Mouse (Mus musculus): ENCODE data around the gene Arhgap6.
A peak's percentile ranks its signal among the peaks of the same experiment; 100 is the strongest.

The Arhgap6 gene

DNA sequence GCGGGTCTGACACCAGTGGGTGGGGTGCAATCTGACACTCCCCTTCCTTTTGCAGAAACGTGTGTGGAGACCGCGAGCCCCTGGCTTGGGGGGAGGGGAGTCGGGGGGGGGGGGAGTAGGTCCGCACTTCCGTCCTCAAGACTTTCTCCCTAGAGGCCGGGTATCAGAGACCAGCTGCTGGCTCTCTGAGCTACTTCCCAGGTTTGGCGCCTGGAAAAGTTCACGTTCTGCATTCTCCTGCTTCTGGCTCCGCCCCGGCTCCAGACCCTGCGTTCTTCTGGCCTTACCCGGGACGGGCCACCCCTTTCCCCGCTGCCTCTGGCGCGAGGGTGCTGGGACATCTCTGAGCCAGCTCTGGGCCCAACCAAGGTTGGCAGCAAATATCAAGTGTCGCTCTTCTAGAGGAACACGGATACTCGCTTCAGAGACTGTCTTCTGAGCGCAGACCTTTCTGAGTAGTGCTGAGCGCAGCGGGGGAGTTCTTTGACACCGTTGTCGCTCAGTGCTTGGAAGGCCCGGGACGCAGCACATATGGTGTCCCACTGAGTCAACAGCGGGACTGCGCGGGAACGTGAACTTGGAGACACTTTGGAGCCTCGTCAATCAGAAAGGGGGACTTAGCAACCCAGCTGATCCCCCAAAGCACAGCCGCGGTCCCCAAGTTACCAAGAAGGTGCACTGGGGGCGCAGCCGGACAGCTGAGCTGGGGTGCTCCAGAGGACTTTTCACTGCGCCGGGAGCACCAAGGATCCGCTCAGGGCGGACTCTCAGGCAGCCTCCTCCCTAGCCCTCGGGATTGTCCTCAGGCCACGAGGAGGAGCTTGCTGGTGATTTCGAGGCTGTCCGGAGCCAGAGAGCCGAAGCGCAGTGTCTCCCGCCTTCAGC lies at the start of gene Arhgap6:
TSS of gene Arhgap6 (plus strand) at position 126 of the 885 bp plus-strand sequence.
- DNase-seq (ENCODE audit: low spot score in 2 of 2) = no peak

DNA sequence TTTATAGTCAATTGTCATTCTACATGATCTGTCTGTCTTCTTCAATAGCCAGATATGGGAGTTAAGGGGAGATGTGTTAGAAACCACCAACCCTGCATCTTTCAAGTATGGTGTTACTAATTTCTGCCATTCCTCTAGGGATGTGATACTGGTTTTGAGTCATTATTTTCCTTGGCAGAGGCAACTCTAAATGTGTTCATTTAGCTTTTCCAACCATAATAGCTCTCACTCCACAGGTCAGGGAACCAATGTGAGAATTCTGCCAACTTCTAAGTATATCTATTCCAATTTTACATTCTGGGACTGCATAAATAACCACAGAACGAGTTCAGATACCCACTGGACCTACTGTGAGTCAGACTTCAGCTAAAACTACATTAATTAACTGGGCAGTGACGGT lies 47.9 kb upstream of the Arhgap6 start:
- no peak for DNase-seq (ENCODE audit: low spot score in 2 of 2)

DNA sequence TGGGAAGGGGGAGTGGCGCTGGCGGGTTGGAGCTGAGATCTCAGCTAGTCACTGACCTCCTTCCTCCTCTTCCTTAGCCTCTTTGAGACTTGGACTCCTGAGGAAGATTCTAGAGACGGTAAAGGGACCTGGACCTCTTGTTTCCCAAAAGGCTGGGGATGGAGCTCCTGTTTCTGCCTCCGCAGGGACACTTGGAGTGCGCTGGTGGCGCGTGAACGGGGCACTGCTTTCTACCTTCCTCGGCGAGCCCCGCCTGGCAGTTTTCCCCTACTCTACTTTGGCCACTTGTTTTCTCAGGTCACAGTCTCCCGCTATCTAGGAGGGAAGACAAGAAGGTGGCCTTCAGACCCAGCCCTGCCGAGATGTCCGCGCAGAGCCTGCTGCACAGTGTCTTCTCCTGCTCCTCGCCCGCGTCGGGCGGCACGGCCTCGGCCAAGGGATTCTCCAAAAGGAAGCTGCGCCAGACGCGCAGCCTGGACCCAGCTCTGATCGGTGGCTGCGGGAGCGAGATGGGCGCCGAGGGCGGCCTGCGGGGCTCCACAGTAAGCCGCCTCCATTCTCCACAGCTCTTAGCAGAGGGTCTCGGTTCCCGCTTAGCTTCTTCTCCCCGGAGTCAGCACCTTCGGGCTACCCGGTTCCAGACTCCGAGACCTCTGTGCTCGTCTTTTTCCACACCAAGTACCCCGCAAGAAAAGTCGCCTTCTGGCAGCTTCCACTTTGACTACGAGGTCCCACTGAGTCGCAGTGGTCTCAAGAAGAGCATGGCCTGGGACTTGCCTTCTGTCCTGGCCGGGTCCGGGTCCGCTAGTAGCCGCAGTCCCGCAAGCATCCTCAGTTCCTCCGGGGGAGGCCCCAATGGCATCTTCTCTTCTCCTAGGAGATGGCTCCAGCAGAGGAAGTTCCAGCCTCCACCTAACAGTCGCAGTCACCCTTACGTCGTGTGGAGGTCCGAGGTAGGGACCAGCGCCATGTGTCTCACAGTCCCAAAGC lies 1.3 kb downstream of the Arhgap6 start:
- DNase-seq (ENCODE audit: low spot score in 2 of 2) = no peak

DNA sequence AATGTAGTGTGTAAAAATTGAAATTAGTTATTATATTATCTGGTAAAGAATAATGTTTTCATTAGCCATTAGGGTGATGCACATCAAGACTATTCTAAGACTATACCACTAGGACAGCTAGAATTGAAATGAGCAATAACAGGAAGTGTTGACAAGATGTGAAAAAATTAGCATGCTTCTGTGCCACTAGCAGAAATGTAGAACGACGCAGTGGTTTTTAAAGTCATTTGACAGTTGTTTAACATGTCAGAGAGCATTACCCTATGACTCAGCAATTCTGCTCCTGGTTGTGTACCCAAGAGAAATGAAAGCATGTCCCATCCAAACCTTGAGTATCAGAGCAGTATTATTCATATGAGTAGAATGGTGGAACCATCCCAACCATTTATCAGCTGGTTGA lies 9.8 kb downstream of the Arhgap6 start:
- no peak for DNase-seq (ENCODE audit: low spot score in 2 of 2)

DNA sequence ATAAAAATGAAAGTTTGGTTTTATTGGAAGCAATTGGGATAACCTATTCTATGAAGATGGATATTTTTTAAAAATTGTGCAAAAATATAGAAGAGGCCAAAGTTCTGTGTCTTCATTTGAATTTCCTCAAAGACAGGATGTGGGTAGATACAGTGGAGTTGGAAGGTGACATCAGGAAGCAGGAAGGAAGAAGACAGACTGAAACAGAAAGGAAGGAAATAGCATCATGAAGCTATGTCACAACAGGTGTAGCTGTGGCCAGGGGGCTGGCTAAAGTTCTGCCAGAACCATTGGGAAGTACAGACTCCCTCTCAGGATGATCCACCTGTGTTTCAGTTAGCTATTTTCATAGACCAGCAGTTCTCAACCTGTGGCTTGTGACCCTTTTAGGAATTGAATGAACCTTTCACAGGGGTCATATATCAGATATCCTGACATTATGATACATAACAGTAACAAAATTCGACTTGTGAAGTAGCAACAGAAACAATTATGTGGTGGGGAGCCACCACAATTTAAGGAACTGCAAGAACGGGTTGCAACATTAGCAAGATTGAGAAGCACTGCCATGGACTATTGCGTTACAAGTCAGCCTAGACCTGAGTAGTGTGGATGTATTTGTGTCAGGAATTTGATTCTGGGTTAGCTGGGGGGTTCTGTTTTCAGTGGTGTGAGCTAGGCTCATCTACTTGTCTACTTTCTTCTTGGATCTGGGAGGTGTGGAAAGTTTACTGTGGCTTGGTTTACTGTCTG lies 15.8 kb downstream of the Arhgap6 start:
- DNase-seq (ENCODE audit: low spot score in 2 of 2) = no peak

DNA sequence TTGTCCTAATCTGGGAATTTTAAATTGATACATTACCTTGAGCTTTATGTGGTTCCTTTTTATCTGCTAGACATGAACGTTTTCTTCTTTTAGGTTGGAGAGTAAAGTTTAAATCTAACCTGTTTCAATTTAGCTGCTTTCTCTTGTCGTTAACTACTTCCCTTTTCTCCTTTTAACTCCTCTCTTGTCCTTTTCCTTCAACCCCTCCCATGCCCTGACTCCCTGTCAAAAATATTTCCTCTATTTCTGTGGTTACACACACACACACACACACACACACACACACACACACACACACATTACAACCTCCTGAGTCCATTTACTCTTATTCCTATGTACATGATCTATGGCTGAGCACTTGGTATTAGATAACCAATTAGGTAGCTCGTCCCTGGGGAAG lies 24.0 kb downstream of the Arhgap6 start:
- DNase-seq (ENCODE audit: low spot score in 2 of 2) = no peak

DNA sequence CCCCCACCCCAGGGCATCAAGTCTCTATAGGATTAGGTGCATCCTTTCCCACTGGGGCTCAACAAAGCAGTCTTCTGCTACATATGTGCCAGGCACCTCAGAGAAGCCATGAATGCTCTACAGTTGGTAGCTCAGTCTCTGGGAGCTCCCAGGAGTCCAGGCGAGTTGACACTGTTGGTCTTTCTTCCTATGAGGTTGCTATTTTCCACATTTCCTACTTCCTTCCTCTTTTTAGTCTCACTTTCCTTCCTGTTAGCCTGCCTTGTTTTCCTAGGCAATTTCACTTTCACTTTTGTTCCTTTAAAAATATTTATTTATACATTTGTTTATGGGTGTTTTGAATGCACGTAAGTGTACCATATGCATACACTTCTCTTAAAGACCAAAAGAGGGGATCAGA lies 29.3 kb downstream of the Arhgap6 start:
- DNase-seq (ENCODE audit: low spot score in 2 of 2) = no peak

DNA sequence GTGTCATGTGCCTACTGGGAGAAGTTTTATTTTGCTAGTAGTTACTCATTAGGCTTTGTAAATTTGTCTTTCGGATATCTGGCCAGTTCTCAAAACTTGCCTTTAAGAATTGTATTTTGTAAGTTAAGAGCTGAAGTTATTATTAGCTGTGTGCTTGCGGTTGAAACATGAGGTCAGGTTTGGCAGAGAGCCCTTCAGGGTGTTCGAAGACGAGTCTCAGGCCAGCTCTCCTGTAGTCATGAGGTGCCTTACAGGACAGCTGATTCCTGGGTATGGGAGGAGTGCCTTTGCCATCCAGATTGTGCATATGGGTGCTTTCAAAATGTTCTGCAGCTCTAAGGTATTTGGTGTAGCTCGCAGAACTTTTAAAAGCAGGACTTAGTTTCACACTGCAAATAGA lies 37.4 kb downstream of the Arhgap6 start:
- no peak for DNase-seq (ENCODE audit: low spot score in 2 of 2)

DNA sequence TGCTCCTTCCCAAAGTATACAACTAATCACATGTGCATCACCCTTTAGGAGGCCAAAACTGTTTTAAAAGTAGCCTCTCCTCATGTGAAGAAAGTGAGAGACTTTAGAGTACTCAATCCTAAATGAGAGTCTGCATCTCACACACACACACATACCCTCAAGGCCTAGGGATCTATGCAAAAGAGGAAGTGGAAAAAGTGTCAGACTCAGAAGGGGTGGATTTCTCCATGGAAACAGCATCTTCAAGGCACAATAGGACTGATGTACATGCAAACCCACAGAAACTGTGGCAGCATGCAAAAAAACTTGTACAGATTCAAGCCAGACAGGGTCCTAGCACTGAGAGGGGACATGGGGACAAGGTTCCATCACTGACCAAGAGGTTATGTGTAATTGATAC lies 53.2 kb downstream of the Arhgap6 start:
- DNase-seq (ENCODE audit: low spot score in 2 of 2) = no peak

DNA sequence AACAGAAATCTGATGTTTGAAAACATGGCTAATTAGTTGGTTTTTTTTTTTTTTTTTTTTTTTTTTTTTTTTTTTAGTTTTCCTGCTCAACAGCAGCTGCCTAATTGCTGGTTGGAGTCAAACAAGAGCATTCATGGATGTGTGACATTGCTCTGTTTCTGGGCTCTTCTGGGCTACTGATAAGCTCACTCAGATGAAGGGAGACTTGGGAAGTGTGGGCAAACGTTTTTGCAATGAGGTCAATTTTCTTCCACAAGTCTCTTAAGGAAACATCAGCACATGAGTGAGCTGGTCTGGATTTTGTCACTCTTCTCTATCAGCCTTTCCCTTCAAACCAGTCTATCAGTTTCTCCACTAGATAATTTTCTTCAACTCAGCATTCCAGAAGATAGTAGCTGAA lies 79.8 kb downstream of the Arhgap6 start:
- no peak for DNase-seq (ENCODE audit: low spot score in 2 of 2)

DNA sequence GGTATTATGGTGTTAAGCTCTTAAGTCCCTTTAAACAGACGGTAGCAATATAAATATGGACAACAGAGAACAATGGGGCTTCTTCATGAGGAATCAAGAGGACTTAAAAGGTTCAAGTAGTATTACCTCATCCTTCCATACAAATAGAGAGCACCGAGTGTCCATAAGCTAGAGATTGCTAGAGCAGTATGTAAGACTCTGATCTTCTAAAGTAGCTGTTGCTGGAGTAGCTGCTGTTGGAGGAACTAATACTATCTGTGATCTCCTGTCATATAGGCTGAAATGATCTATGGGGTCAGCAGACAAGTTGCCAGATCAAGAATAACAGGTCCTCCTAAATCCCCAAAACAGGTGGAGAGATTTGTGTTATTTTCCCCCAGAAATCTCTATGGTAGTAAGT lies 108.7 kb downstream of the Arhgap6 start:
- DNase-seq (ENCODE audit: low spot score in 2 of 2) = no peak

DNA sequence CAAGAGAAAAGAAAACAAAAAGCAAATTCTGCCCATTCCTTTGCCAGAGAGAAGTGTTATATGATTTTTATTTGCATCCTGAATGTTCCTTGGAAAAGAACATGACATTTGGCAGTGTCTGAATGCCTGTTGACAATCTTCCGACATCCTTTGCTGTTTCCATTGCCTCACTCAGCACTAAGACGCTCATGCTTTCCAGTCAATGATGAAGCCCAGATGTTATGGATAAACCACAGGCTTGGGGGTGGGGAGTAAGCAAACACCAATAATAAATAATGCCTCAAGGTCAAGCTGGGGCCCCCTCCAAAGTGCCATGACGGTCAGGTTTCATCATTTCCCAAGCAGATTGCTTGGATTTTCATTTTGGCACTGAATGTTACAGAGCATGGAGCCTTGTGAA lies 109.2 kb downstream of the Arhgap6 start:
- DNase-seq (ENCODE audit: low spot score in 2 of 2) = no peak

DNA sequence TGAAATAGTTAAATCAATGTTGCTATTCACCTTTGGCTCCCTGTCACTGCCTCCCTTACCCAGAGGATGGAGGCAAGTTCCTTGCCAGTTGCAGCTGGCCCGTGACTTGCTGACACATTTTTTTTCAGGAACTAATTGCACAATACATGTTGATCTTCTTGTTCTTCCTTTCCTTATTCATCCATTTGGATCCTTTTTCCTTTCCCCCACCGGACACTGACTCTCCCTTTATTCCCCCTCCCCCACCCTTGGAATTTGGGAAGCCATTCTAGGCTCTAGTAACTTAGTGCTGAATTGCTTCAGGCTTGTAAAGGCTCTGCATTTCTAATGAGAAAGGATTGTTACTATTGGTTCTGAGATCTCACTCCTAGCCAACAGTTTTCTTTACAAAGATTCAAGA lies 112.7 kb downstream of the Arhgap6 start:
- no peak for DNase-seq (ENCODE audit: low spot score in 2 of 2)

DNA sequence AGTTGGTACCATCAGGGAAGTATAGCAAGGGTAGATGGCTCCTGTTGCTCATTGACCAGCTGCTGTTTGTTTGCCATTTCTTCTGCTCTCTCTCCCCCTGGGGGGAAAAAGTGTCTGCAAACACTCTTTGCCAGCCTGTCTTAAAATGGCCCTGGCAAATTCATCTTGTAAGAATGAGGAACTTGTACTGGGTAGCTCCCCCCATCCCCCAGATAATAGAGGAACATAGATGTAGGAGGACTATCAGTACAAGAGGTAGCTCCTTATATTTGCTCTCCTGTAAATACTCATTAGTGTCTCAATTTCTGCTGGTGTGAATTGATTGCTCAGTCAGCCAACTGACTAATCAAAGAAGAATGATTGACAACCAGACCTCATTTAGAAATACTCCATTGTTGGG lies 118.6 kb downstream of the Arhgap6 start:
- no peak for DNase-seq (ENCODE audit: low spot score in 2 of 2)

DNA sequence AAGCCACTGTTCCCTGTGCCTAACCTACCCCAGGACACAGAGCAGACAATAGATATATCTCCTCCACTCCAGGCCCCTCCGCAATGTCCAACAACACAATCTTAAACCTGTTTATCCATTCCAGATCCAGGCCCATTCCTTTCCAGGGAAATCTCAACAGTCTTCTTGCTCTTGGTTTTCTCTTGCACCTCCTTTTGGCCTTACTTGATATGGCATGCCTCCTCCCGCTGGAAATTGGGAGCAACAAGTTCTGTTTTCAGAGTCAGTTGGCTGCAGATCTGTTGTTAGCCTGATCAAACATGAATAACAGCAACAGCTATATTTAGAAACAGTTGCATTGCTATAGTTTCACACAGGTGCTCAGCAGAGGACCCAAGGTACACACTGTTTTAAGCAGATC lies 126.0 kb downstream of the Arhgap6 start:
- no peak for DNase-seq (ENCODE audit: low spot score in 2 of 2)

DNA sequence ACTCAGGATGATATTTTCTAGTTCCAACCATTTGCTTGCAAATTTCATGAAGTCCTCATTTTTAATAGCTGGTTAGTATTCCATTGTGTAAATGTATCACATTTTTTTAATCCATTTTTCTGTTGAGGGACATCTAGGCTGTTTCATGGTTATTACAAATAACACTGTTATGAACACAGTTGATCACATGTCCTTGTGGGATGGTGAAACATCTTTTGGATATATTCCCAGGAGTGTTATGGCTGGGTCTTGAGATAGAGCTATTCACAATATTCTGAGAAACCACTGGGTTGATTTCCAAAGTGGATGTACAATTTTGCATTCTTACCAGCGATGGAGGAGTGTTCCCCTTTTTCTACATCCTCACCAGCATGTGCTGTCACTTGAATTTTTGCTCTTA lies 137.5 kb downstream of the Arhgap6 start:
- DNase-seq (ENCODE audit: low spot score in 2 of 2) = no peak

DNA sequence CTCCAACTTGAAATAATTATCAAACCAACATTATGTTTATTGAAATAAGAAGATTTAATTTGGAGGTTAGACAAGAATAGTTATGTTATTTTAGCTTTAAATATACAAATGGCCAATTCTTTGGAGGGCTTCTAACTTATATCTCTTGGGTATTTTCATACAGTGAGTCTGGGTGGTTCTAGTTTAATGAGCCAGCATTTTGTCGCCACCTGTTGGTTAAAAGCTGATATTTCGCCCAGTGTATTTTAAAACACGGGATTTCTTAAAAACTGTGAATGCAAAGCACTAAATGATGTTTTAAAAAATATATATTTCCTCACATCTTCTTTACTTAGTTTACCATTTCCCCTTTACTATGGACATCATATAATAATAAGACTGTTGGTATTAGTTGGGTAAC lies 140.5 kb downstream of the Arhgap6 start:
- DNase-seq (ENCODE audit: low spot score in 2 of 2) = peak in 1 of 2 experiments; percentile 3

DNA sequence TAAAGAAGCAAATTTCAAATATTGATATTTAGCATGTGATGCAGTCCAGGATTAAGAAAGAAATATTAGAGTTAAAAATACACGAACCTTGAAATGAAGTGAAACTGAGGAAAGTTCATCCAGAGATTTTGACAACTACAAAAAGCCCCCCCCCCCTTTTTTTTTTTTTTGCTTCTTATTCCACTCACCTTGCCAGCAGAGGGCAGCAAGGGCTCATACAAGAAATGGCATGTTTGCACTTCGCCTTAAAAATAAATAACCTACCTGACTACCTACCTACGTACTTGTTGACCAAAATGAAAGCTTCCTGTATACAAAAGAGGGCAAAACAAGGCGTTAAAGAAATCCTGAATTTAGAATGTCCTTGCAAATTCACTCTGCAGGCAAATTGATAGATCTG lies 143.0 kb downstream of the Arhgap6 start:
- peak in 1 of 2 experiments; percentile 7 for DNase-seq (ENCODE audit: low spot score in 2 of 2)

DNA sequence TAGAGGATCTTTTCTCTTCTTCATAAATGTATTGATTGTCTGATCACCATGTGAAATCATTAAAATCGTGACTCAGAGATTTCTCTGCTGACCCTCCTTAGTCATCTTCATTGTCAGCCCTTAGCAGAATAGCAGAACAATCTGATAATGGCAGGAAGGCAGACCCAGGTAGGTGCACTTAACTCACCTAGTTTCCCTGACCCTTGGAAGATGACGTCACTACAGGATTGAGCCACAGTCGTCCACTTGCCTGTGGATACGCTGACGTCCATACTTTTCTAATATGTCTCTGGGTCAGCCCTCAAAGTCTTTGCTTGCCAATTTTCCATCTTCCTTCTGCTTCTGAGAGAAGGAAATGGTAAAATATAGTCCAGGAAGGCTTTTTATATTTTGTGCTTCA lies 146.8 kb downstream of the Arhgap6 start:
- no peak for DNase-seq (ENCODE audit: low spot score in 2 of 2)

DNA sequence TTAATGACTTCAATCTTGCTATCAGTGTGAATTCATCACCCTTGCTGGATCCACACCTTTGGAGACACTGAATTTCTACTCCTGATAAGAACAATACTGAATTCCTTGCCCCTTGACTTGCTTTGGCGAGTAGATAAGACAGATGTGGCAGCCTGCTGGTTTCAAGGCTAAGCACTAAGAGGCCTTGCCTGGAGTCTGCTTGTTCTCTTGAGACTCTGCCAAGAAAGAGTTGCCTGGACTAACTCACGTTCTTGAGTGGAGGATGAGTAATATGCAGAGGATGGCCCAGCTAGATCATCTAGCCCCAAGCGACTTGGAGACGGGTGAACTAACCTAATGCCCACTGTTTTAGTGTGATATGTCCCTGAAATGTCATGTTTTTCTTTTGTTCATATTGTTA lies 148.3 kb downstream of the Arhgap6 start:
- no peak for DNase-seq (ENCODE audit: low spot score in 2 of 2)

DNA sequence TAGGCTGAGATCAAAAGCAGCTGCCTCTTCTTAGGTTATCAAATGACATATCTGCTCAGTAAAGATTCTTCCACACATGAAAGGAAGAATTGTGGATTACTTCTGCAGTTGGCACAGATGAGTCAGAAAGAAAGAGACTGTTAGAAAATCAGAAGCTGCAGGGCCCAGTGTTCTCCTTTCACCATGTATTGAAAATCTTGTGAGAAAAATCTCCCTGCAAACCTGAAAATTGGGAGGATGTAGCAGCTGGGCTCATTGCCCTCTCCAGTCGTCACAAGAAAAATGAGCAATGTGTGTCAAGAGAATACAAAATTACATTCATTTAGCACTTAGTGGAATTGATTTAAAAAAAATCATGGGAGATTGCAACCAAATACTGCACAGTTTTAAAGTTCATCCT lies 180.5 kb downstream of the Arhgap6 start:
- DNase-seq (ENCODE audit: low spot score in 2 of 2) = no peak

DNA sequence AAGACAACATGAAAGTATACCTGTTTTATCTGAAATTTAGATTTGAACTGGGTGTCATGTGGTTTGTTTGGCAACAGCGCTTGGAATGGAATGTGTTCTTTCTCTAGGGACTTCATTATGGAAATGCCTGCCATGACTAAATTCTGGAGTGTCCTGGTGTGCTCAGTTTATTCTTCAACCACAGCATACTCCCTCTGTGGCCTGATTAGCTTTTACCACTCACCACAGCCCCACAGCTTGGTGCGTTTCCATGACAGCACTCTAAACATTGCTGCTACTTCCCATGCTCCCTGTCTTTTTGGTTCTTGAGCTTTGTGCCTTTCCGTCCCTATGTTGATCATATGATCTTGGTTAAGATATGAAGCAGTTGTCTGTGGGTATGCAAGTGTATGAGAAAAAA lies 182.9 kb downstream of the Arhgap6 start:
- DNase-seq (ENCODE audit: low spot score in 2 of 2) = no peak
